Mouse (Mus musculus) embryonic facial prominence, embryonic 11.5 days (tissue): Measurements from ENCODE around the gene Rasgrf2. TPM values are rescaled to one million over a fixed set of nuclear protein-coding genes. Genes with fewer than 3 reads are reported as not detected.

Experiments
- ATAC-seq: fragments of 200-750 bp; cut with Nextera tagmentation; replicated peaks from 2 replicates; pipeline ENCODE4 v1.8.0; 2017; ENCODE audit warnings: low read depth; ENCODE audit not compliant: insufficient number of reproducible peaks, low FRiP score, low TSS enrichment
- DNase-seq: peaks from one replicate; pipeline ENCODE4 v3.0.0-alpha.2; 2015; ENCODE audit warnings: low spot score
- H3K27ac ChIP-seq: fragments of 300-500 bp; sonication (generic); replicated peaks from 2 replicates; pipeline ENCODE4 v1.5.1; 2014; ENCODE audit warnings: mild to moderate bottlenecking, low read depth, low read length, control low read depth
- H3K27me3 ChIP-seq: fragments of 300-500 bp; sonication (generic); 2 replicates; pipeline ENCODE4 v1.6.1; 2014; ENCODE audit warnings: mild to moderate bottlenecking, low read length, moderate library complexity, mixed read lengths; ENCODE audit not compliant: control insufficient read depth, insufficient read depth
- H3K36me3 ChIP-seq: fragments of 300-500 bp; sonication (generic); replicated peaks from 2 replicates; pipeline ENCODE4 v1.6.1; 2014; ENCODE audit warnings: low read depth, mild to moderate bottlenecking, low read length, moderate library complexity, mixed read lengths; ENCODE audit not compliant: control insufficient read depth, insufficient read depth
- H3K4me1 ChIP-seq: fragments of 300-500 bp; sonication (generic); 2 replicates; pipeline ENCODE4 v1.6.1; 2014; ENCODE audit warnings: low read length, mixed read lengths; ENCODE audit not compliant: control insufficient read depth, insufficient read depth
- H3K4me2 ChIP-seq: fragments of 300-500 bp; sonication (generic); 2 replicates; pipeline ENCODE4 v1.6.1; 2014; ENCODE audit warnings: low read depth, mild to moderate bottlenecking, control low read depth, low read length, moderate library complexity
- H3K4me3 ChIP-seq: fragments of 300-500 bp; sonication (generic); 2 replicates; pipeline ENCODE4 v1.5.1; 2014; ENCODE audit warnings: low read depth, low read length, control low read depth
- H3K9ac ChIP-seq: fragments of 300-500 bp; sonication (generic); replicated peaks from 2 replicates; pipeline ENCODE4 v1.6.1; 2014; ENCODE audit warnings: mild to moderate bottlenecking, control low read depth, low read length
- H3K9me3 ChIP-seq: fragments of 300-500 bp; sonication (generic); replicated peaks from 2 replicates; pipeline ENCODE4 v1.6.1; 2016; ENCODE audit warnings: mild to moderate bottlenecking, low read length, inconsistent platforms, mixed read lengths; ENCODE audit not compliant: control insufficient read depth
- WGBS: fragments of 180-500 bp; shearing (Covaris S2); extraction: QIAGEN DNeasy Blood & Tissue Kit; methylation state at CpG from one replicate; pipeline ENCODE4 v1.1.7; 2014; 5-methylcytosine and 5-hydroxymethylcytosine counted together
- polyA plus RNA-seq: library from polyadenylated mRNA; unstranded; fragments of >200 nt; fragmentation: Nextera tagmentation; extraction: Ambion mirVana; gene quantifications from 2 replicates; pipeline ENCODE4 v1.2.1, GENCODE M21; 2014

Rasgrf2 gene
- polyA plus RNA-seq, 1 experiment from 2014 or later: 0.10 TPM

- WGBS: 90% methylated on average over 1 of the region's 1 CpGs
- DNase-seq (no peak), ATAC-seq (no peak)
- H3K9me3 ChIP-seq: no peaks in the 10 kb centered on the region
- H3K27me3 ChIP-seq: no peaks in the 10 kb centered on the region
- no peaks in the 10 kb centered on the region for H3K4me1 ChIP-seq
- H3K27ac ChIP-seq: no peak overlapping the region
- no peak overlapping the region for H3K4me2 ChIP-seq
- no peak overlapping the region for H3K4me3 ChIP-seq
- H3K9ac ChIP-seq: no peak overlapping the region
- H3K36me3 ChIP-seq: no peaks in the 10 kb centered on the region; the same call in 1 of the 2 replicates
These were observed 157.3 kb downstream of the Rasgrf2 start for GRCm38 (mm10) chr13:91974154-91974553.

GRCm38 (mm10) chr13:91971246-91971645, 160.2 kb downstream of the Rasgrf2 start:
- Histone ChIP-seq H3K9ac (no peak overlapping the region), H3K27ac (no peak overlapping the region), H3K27me3 (no peaks in the 10 kb centered on the region), H3K4me3 (no peak overlapping the region), H3K4me2 (no peak overlapping the region), H3K4me1 (no peaks in the 10 kb centered on the region), H3K9me3 (no peaks in the 10 kb centered on the region), H3K36me3 (no peaks in the 10 kb centered on the region; the same call in 1 of the 2 replicates)
- ATAC-seq (no peak), DNase-seq (no peak)
- 80% methylated on average over 3 of the region's 3 CpGs for WGBS

- no peak for DNase-seq
- Histone ChIP-seq H3K4me2 (no peak overlapping the region), H3K9me3 (no peaks in the 10 kb centered on the region), H3K4me1 (no peaks in the 10 kb centered on the region), H3K36me3 (no peaks in the 10 kb centered on the region), H3K4me3 (no peak overlapping the region), H3K9ac (no peak overlapping the region), H3K27me3 (no peaks in the 10 kb centered on the region), H3K27ac (no peak overlapping the region)
- ATAC-seq: no peak
These were observed 175.0 kb downstream of the Rasgrf2 start for GRCm38 (mm10) chr13:91956474-91956873.

- Histone ChIP-seq H3K36me3 (no peaks in the 10 kb centered on the region), H3K4me2 (no peak overlapping the region), H3K9me3 (no peaks in the 10 kb centered on the region), H3K4me3 (no peak overlapping the region), H3K27me3 (no peaks in the 10 kb centered on the region), H3K9ac (no peak overlapping the region), H3K27ac (no peak overlapping the region), H3K4me1 (no peaks in the 10 kb centered on the region)
- ATAC-seq: no peak
- DNase-seq: no peak
- 83% methylated on average over 2 of the region's 2 CpGs for WGBS
These were observed 175.8 kb downstream of the Rasgrf2 start for GRCm38 (mm10) chr13:91955646-91956045.

- no peak overlapping the region for H3K9ac ChIP-seq
- no peaks in the 10 kb centered on the region for H3K9me3 ChIP-seq
- DNase-seq (no peak), ATAC-seq (no peak)
- no peaks in the 10 kb centered on the region for H3K27me3 ChIP-seq
- no peak overlapping the region for H3K4me3 ChIP-seq
- no peaks in the 10 kb centered on the region for H3K4me1 ChIP-seq
- H3K36me3 ChIP-seq: no peaks in the 10 kb centered on the region
- H3K4me2 ChIP-seq: no peak overlapping the region
- WGBS: 91% methylated on average over 1 of the region's 1 CpGs
- no peak overlapping the region for H3K27ac ChIP-seq
These were observed 176.3 kb downstream of the Rasgrf2 start for GRCm38 (mm10) chr13:91955175-91955574.

GRCm38 (mm10) chr13:91940113-91940512, 191.3 kb downstream of the Rasgrf2 start:
- no peak for DNase-seq

GRCm38 (mm10) chr13:91938826-91939225, 192.6 kb downstream of the Rasgrf2 start:
- no peak overlapping the region for H3K4me2 ChIP-seq
- no peak overlapping the region for H3K9ac ChIP-seq
- no peaks in the 10 kb centered on the region for H3K4me1 ChIP-seq
- H3K36me3 ChIP-seq: no peaks in the 10 kb centered on the region
- no peak overlapping the region for H3K27ac ChIP-seq
- no peaks in the 10 kb centered on the region for H3K27me3 ChIP-seq
- ATAC-seq: no peak
- 29% methylated on average over 1 of the region's 1 CpGs for WGBS
- peak; percentile 36 for DNase-seq
- H3K4me3 ChIP-seq: no peak overlapping the region
- H3K9me3 ChIP-seq: no peaks in the 10 kb centered on the region

More at GRCm38 (mm10) chr13:91940113-91940512, 191.3 kb downstream of the Rasgrf2 start:
- no peaks in the 10 kb centered on the region for H3K27me3 ChIP-seq
- H3K27ac ChIP-seq: no peak overlapping the region
- H3K36me3 ChIP-seq: no peaks in the 10 kb centered on the region
- no peak for ATAC-seq
- H3K4me1 ChIP-seq: no peaks in the 10 kb centered on the region
- H3K4me2 ChIP-seq: no peak overlapping the region
- WGBS: 91% methylated on average over 9 of the region's 9 CpGs
- no peak overlapping the region for H3K9ac ChIP-seq
- H3K4me3 ChIP-seq: no peak overlapping the region
- no peaks in the 10 kb centered on the region for H3K9me3 ChIP-seq

GRCm38 (mm10) chr13:91937232-91937631, 194.2 kb downstream of the Rasgrf2 start:
- no peaks in the 10 kb centered on the region for H3K36me3 ChIP-seq
- no peak overlapping the region for H3K27ac ChIP-seq
- no peaks in the 10 kb centered on the region for H3K9me3 ChIP-seq
- no peaks in the 10 kb centered on the region for H3K4me1 ChIP-seq
- no peak overlapping the region for H3K4me3 ChIP-seq
- DNase-seq (no peak), ATAC-seq (no peak)
- H3K27me3 ChIP-seq: no peaks in the 10 kb centered on the region
- 84% methylated on average over 2 of the region's 2 CpGs for WGBS
- no peak overlapping the region for H3K4me2 ChIP-seq
- no peak overlapping the region for H3K9ac ChIP-seq
